Comparison of ENCODE assay signal across 8 mouse cellular contexts in the genomic region with DNA sequence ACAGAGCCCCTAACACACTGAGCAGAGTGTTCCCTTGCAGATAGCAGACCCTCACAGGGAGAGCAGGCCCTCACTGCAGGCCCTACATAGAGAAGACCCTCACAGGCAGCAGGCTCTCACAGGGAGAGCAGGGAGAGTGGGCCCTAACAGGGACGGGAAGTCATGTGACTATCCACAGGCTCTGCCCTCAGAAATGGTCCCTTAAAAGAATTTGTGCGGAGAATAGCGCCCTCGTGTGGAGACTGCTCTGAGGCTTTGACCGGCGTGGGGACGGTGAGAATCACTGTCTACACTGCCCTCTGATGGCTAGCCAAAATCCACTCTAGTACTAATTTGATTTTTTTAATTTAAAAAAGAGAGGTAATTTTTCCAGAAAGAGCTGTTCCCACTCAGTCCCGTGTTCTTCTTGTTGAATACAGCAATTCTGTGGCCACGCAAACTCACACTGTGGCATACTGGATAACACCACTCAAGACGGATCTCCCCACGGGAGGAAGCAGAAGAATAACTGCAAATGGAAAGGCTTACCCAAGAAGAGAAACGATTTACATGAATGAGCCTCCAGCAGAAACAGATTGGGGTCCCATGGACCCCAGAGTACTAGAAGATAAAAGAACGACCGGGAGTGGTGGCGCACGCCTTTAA. TPM values are rescaled to one million over a fixed set of nuclear protein-coding genes. Genes with fewer than 3 reads are reported as not detected.
DNase-seq lines count a peak whose midpoint lies in the region; ATAC-seq and TF ChIP-seq lines count a peak whose summit lies in the region.

No protein-coding gene starts in this region.

- intact Hi-C loops in gastrocnemius, adult 2 months (cut with DNase I), result no loop called here

- no peak overlapping the region; the same call in 1 of the 2 replicates for H3K9ac ChIP-seq in hindbrain, postnatal 0 days (replicated peaks; ENCODE audit: low read length)

- peak; percentile 92 for DNase-seq in R1 (ENCODE audit: low read depth, low spot score)
- DNase-seq in cerebellum, postnatal 36 days, result peak; percentile 83 to 87
- peak; percentile 80 for DNase-seq in gastrocnemius, adult 2 months
- peak; percentile 97 for DNase-seq in hindbrain, postnatal 0 days (ENCODE audit: low spot score)
- peak; percentile 87 to 95 for DNase-seq in left cerebral cortex, adult 18-20 months (ENCODE audit: low spot score in 2 of 2)
- peak; percentile 87 for DNase-seq in right cerebral cortex, adult 18-20 months
- peak; percentile 40 for DNase-seq in urinary bladder, adult 2 months (ENCODE audit: low spot score)

- H3K4me3 ChIP-seq in gastrocnemius, adult 2 months, result peak overlapping the region; percentile 48
- H3K4me3 ChIP-seq in hindbrain, postnatal 0 days (ENCODE audit: low read length), result no peak overlapping the region

- no peaks in the 10 kb centered on the region; the same call in 1 of the 2 replicates for H3K36me3 ChIP-seq in hindbrain, postnatal 0 days (ENCODE audit: insufficient read depth, low read length)

- H3K27ac ChIP-seq in gastrocnemius, adult 2 months, result peak overlapping the region; percentile 28; the same call in 1 of the 2 replicates
- H3K27ac ChIP-seq in hindbrain, postnatal 0 days, result no peak overlapping the region

- H3K27me3 ChIP-seq in hindbrain, postnatal 0 days (ENCODE audit: insufficient read depth, low read length), result no peaks in the 10 kb centered on the region

- TF ChIP-seq CTCF in gastrocnemius, adult 2 months (IDR thresholded peaks at IDR 0.05), result peak; percentile 84
- peak; percentile 97 for TF ChIP-seq CTCF in hindbrain, postnatal 0 days (IDR thresholded peaks at IDR 0.05; ENCODE audit: low read depth)

- H3K4me2 ChIP-seq in hindbrain, postnatal 0 days (ENCODE audit: low read depth, low read length), result no peak overlapping the region

- peak; percentile 96 for ATAC-seq in hindbrain, postnatal 0 days
- ATAC-seq in megakaryocyte, adult 5-6 weeks (ENCODE audit: poor library complexity, severe bottlenecking), result peak; percentile 93

- WGBS in hindbrain, postnatal 0 days, result 32% methylated on average over 16 of the region's 16 CpGs

- H3K4me1 ChIP-seq in hindbrain, postnatal 0 days (ENCODE audit: insufficient read depth, low read length), result no peaks in the 10 kb centered on the region

- H3K9me3 ChIP-seq in hindbrain, postnatal 0 days (ENCODE audit: low read length), result no peaks in the 10 kb centered on the region

RNA-seq across cellular contexts. Expression of a gene that starts 14.2 kb away (rescaled TPM):
- 1 to 10 TPM; 6.1 to 6.8 TPM for total RNA-seq in gastrocnemius, adult 2 months (2021)
- total RNA-seq in hindbrain, postnatal 0 days (2014; rRNA removed), result 29.7 and 30.4 TPM in 2 replicates
- 29.9 and 32.6 TPM in 2 replicates for polyA plus RNA-seq in hindbrain, postnatal 0 days (2015; fragmentation: Nextera tagmentation; extraction: Ambion mirVana)
- total RNA-seq in left cerebral cortex, adult 18-20 months (2021), result 10 to 100 TPM; 25.4 to 27.2 TPM
- total RNA-seq in megakaryocyte, adult 5-6 weeks (2015), result 25.7 and 25.9 TPM in 2 replicates
- 30.9 and 32.1 TPM in 2 replicates for total RNA-seq in megakaryocyte, adult 5-6 weeks (2017)
- polyA plus RNA-seq in urinary bladder, adult 2 months (2012; rRNA removed), result 10.6 and 11.9 TPM in 2 replicates

RNA-seq across cellular contexts. Expression of a gene that starts 14.9 kb away (rescaled TPM):
- not detected for total RNA-seq in gastrocnemius, adult 2 months (2021)
- 0.18 and 0.21 TPM in 2 replicates for total RNA-seq in hindbrain, postnatal 0 days (2014; rRNA removed)
- polyA plus RNA-seq in hindbrain, postnatal 0 days (2015; fragmentation: Nextera tagmentation; extraction: Ambion mirVana), result 0.25 and 0.39 TPM in 2 replicates
- total RNA-seq in left cerebral cortex, adult 18-20 months (2021), result under 1 TPM in 1 of 2 experiments, not detected in 1; 0.07 TPM
- not detected in 2 replicates for total RNA-seq in megakaryocyte, adult 5-6 weeks (2015)
- total RNA-seq in megakaryocyte, adult 5-6 weeks (2017), result 0.07 TPM in 1 of 2 replicates, not detected in the other
- 0.01 TPM in 1 of 2 replicates, not detected in the other for polyA plus RNA-seq in urinary bladder, adult 2 months (2012; rRNA removed)

Comparison
In these comparisons a context has a peak if more than half of its experiments do, and no peak if none do; other contexts are left out.
1. DNase-seq: peak in every context shown above with its lines; median percentile 97 in hindbrain, postnatal 0 days; 92 in R1; 91 in left cerebral cortex, adult 18-20 months; 87 in right cerebral cortex, adult 18-20 months; 85 in cerebellum, postnatal 36 days; 80 in gastrocnemius, adult 2 months; 40 in urinary bladder, adult 2 months.